Mouse (Mus musculus): ENCODE measurements around the gene Adgrb3.

- no peak for TF ChIP-seq NANOG (IDR thresholded peaks at IDR 0.05; ENCODE audit: borderline replicate concordance, low read length)
- no peak for TF ChIP-seq CTCF (conservative IDR thresholded peaks at IDR 0.05; ENCODE audit: low read length)
Measured at GRCm38 (mm10) chr1:25060191-25060590, 769.3 kb downstream of the Adgrb3 start.

All from E14TG2a.4 (cell line).